Mouse (Mus musculus): ENCODE measurements around the gene Hoxd11. TPM values are rescaled to one million over a fixed set of nuclear protein-coding genes. Genes with fewer than 3 reads are reported as not detected.

Hoxd11 gene
- polyA plus RNA-seq (2012; rRNA removed), result not detected in 2 replicates

GRCm38 (mm10) chr2:74678891-74679595 is at the start of gene Hoxd11:
TSS of gene Hoxd11 (plus strand) at chr2:74679557.

GRCm38 (mm10) chr2:74659507-74660005 is 19.8 kb upstream of the Hoxd11 start, which contains the start of gene Evx2:
TSS of gene Evx2 (minus strand) at chr2:74659557.

DNA sequence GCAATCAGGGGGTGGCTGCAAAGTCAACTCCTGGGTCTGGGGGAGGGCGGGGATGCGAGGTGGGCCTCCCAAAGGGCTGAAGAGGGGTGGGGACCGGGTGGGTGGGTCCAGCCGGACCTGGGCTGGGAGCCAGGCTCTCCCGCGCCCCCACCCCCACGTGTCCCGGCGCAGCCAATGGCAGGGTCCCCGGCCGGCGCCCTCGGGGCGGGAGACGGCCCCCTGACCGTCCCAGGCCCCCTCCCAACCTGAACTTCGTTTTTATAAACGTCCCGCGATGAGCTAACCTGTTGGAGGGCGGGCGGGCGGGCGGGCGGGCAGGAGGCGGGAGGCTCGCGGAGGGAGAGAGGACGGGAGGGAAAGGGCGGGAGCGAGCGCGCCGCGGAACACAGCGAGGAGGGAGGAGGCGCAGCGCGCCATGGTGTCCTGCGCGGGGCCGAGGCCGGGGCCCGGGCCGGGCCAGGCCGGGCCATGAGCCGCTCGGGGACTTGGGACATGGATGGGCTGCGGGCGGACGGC is 11.5 kb upstream of the Hoxd11 start, which contains the start of gene Hoxd13:
Gene Hoxd13, plus strand, starts transcription at position 469 of the 516 bp plus-strand sequence.

DNA sequence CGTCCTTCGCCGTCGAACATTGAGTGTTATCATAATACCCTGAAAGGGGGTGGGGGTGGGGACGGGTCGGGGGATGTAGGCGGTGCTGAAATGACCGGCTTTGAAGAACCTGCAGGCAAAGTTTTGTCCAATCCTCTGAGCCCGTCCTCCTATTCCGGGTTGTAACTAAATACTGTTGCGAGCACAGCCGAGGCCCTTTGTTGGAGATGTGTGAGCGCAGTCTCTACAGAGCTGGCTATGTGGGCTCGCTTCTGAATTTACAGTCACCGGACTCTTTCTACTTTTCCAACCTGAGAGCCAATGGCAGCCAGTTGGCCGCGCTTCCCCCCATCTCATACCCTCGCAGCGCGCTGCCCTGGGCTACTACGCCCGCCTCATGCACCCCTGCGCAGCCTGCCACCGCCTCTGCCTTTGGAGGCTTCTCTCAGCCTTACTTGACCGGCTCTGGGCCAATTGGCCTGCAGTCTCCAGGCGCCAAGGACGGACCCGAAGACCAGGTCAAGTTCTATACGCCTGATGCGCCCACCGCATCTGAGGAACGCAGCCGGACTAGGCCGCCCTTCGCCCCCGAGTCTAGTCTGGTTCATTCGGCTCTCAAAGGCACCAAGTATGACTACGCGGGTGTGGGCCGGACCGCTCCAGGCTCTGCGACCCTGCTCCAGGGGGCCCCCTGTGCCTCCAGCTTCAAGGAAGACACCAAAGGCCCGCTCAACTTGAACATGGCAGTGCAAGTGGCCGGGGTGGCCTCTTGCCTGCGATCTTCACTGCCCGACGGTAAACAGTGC is 4.3 kb upstream of the Hoxd11 start, which contains the start of gene Hoxd12:
Gene Hoxd12, plus strand, starts transcription at position 133 of the 785 bp plus-strand sequence.

GRCm38 (mm10) chr2:74691022-74691951 is 11.9 kb downstream of the Hoxd11 start, which contains the start of gene Hoxd10:
TSS of gene Hoxd10 (plus strand) at chr2:74691924.

GRCm38 (mm10) chr2:74697567-74698121 is 18.3 kb downstream of the Hoxd11 start, which contains the start of gene Hoxd9:
TSS of gene Hoxd9 (plus strand) at chr2:74697727.

GRCm38 (mm10) chr2:74704393-74704998 is 25.1 kb downstream of the Hoxd11 start, which contains the start of gene Hoxd8:
TSS of gene Hoxd8 (plus strand) at chr2:74704615.

GRCm38 (mm10) chr2:74711721-74712621 is 32.6 kb downstream of the Hoxd11 start, which contains the start of the genes Hoxd3 and Hoxd4:
TSS of gene Hoxd3 (plus strand) at chr2:74711927.
TSS of gene Hoxd4 (plus strand) at chr2:74711929.

DNA sequence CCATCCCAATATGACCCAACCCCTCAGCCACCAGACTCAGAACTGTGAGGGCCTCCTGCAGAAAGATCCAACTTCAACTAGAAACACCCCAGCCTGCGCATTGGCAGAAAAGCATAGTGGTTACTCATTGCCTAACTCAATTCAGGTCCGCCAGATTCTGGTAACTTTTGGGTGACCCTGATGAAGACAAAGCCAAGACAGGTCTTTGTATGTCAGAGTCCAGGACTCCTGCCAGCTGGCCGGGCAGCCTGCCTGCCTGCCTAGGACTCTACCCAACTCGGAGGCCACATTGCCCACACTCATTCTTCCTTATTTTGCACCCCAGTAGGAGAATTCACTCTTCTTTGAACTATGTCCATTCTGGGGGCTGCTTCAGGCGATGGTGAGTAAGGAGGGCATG is 47.2 kb downstream of the Hoxd11 start, which contains the start of gene Gm28230:
Gene Gm28230, plus strand, starts transcription at position 178 of the 400 bp plus-strand sequence.

Other genes starting within 250 kb of the Hoxd11 start
- 29.8 and 32.9 TPM in 2 replicates for gene Lnpk, start 100.1 kb upstream of the Hoxd11 start, polyA plus RNA-seq (2012; rRNA removed)
- gene Evx2, start 20.0 kb upstream of the Hoxd11 start, polyA plus RNA-seq (2012; rRNA removed), result 0.80 and 0.93 TPM in 2 replicates
- 0.05 and 0.08 TPM in 2 replicates for gene Hoxd13, start 11.2 kb upstream of the Hoxd11 start, polyA plus RNA-seq (2012; rRNA removed)
- not detected in 2 replicates for gene Hoxd12, start 4.5 kb upstream of the Hoxd11 start, polyA plus RNA-seq (2012; rRNA removed)
- not detected in 2 replicates for gene Hoxd10, start 12.4 kb downstream of the Hoxd11 start, polyA plus RNA-seq (2012; rRNA removed)
- gene Hoxd9, start 18.2 kb downstream of the Hoxd11 start, polyA plus RNA-seq (2012; rRNA removed), result 0.04 TPM in 1 of 2 replicates, not detected in the other
- 0.12 and 0.19 TPM in 2 replicates for gene Hoxd8, start 25.1 kb downstream of the Hoxd11 start, polyA plus RNA-seq (2012; rRNA removed)
- 0.05 and 2.5 TPM in 2 replicates for gene Hoxd3, start 32.4 kb downstream of the Hoxd11 start, polyA plus RNA-seq (2012; rRNA removed)
- gene Hoxd4, start 32.4 kb downstream of the Hoxd11 start, polyA plus RNA-seq (2012; rRNA removed), result 0.23 and 0.33 TPM in 2 replicates
- 0.04 TPM in 1 of 2 replicates, not detected in the other for gene Gm28230, start 47.2 kb downstream of the Hoxd11 start, polyA plus RNA-seq (2012; rRNA removed)
- gene Hoxd1, start 83.4 kb downstream of the Hoxd11 start, polyA plus RNA-seq (2012; rRNA removed), result 0.66 TPM in 1 of 2 replicates, not detected in the other
- gene Mtx2, start 146.2 kb downstream of the Hoxd11 start, polyA plus RNA-seq (2012; rRNA removed), result 88.3 and 101 TPM in 2 replicates

All from central nervous system, embryonic 18 days (tissue).